Mouse (Mus musculus) right cerebral cortex, postnatal 14 days (tissue): Measurements from ENCODE around the gene Itgb6.

Source experiments
- DNase-seq: peaks from one replicate; pipeline ENCODE4 v3.0.0; 2022

Gene Itgb6

DNA sequence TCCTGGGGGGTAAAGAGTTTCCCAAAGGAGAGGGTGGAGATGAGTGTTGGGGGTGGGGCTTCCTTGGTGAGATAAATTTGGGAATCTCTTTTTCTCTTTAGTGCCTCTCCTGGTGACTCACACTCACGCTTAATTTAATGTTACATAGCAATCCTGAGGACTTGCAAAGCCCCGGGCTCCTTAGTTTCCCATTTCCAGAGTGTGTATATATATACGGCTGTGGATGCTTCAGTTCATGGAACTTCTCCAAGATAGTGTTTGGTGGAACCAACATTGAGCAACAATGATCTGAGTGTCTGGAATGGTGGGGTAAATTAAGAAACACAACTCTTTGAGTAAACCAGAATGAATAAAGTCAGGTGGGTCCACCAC, 108.6 kb downstream of the Itgb6 start:
- no peak for DNase-seq

- DNase-seq, result no peak
Observed at GRCm38 (mm10) chr2:60612906-60613856, 109.3 kb downstream of the Itgb6 start.

- no peak for DNase-seq
Observed at GRCm38 (mm10) chr2:60611622-60612021, 110.8 kb downstream of the Itgb6 start.

DNA sequence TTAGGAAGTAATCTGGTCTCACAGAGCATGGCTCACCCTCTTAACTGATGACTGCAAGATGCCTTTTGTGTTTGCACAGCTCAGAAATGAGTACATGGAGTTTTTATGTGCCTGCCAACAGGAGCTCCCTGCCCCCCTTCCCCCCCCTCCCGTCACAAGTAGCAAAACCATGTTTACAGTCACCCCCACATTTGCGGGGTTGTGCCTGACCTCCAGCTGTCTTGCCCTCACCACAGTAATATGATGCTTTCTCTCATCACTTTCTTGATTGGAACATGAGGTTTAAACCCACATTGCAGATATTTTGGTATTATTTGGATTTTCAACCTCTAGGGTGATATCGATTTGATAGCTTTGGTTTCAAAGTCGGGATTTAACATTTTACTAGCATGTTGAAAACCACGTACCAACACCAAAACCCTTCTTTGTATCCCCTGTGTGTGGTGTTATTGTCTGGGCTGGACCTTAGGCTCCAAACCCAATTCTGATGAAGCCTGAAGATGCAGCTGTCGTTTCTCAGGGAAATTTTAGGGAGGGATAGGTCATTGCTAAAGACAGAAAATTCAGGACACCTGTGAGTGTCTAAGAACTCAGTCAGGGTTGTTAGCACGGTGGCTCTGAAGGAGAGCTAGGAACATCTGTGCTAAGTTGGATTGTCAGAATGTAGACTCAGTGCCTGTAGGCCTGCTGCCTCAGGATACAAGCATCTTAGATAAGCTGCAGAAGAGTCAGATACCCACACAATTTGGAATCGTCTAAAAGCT, 112.8 kb downstream of the Itgb6 start:
- no peak for DNase-seq

- DNase-seq, result no peak
Observed at GRCm38 (mm10) chr2:60607980-60608379, 114.5 kb downstream of the Itgb6 start.

GRCm38 (mm10) chr2:60601326-60601725, 121.1 kb downstream of the Itgb6 start:
- DNase-seq, result no peak

GRCm38 (mm10) chr2:60600863-60601262, 121.6 kb downstream of the Itgb6 start:
- no peak for DNase-seq

DNA sequence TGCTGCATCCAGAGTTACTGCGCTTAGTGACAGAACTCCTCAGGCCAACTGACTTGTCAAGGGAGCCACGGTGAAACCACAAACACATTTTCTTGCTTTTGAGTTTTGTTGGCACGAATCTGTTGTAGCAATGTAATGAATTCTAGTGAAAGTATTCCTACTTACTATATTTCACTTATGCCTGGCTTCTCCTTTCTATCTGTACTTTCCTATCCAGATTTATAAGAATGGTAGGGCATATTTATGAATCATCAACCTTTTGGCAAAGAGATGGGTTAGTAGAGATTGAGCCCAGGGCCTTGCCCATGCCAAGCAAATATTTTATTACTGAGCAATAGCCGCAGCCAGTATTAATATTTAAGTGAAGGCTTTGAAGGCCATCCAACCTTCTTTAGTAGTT, 139.0 kb downstream of the Itgb6 start:
- DNase-seq, result no peak

DNA sequence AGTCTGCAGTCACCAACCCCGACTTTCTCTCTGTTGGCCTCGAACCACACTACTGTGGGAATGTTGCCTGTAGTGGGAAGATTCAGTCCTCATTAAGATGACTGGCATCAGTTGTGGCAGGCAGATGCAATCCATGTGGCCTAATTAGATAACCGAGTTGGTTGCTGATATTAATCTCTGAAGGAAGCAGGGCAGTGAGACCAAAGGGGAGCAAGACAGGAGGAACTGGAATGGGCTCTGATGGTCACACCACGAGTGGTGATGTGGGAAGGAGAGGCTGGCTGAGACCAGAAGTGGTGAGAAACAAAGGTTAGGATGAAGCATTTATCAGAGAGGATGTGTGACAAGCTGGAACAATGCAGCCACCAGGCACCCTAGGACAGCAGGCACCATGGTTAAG, 167.9 kb downstream of the Itgb6 start:
- no peak for DNase-seq

GRCm38 (mm10) chr2:60552902-60553682, 169.4 kb downstream of the Itgb6 start, which contains the start of gene Pla2r1:
Gene Pla2r1 (minus strand): TSS chr2:60553308.
- DNase-seq, result peak; percentile 16

GRCm38 (mm10) chr2:60552177-60552901, 170.1 kb downstream of the Itgb6 start:
- no peak for DNase-seq

GRCm38 (mm10) chr2:60551673-60552072, 170.8 kb downstream of the Itgb6 start:
- DNase-seq, result no peak

DNA sequence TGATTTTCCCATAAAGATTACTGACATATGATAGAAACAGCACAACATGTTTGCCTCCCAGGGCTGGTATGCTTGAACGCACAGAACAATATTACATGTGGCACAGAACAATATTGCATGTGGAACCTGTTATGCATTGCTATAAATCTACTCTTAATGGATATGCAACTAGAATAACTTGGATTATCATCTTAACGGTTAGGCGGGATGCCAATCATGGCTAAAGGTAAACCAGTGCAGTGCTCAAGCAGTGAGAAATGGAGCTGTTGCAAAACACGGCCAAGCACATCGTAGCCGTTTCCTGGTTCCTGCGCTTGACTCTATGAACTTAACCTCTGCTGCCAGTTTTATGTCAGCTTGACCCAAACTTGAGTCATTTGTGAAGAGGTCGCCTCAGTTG, 171.9 kb downstream of the Itgb6 start:
- no peak for DNase-seq

GRCm38 (mm10) chr2:60549851-60550250, 172.6 kb downstream of the Itgb6 start:
- no peak for DNase-seq
